Mouse (Mus musculus) forebrain, embryonic 12.5 days (tissue): Measurements from ENCODE around the gene Mpg. TPM values are rescaled to one million over a fixed set of nuclear protein-coding genes. Genes with fewer than 3 reads are reported as not detected.

Source experiments
- ATAC-seq: fragments of 200-750 bp; cut with Nextera tagmentation; 2 replicates; pipeline ENCODE4 v1.8.0; 2017; ENCODE audit warnings: moderate TSS enrichment; ENCODE audit not compliant: low FRiP score
- H3K27ac ChIP-seq: fragments of 300-500 bp; sonication (generic); 2 replicates; pipeline ENCODE4 v1.5.1; 2016; ENCODE audit warnings: mild to moderate bottlenecking
- H3K27me3 ChIP-seq: fragments of 300-500 bp; sonication (generic); 2 replicates; pipeline ENCODE4 v1.6.1; 2016; ENCODE audit warnings: mild to moderate bottlenecking
- H3K36me3 ChIP-seq: fragments of 300-500 bp; sonication (generic); replicated peaks from 2 replicates; pipeline ENCODE4 v1.6.1; 2016; ENCODE audit warnings: mild to moderate bottlenecking
- H3K4me1 ChIP-seq: fragments of 300-500 bp; sonication (generic); 2 replicates; pipeline ENCODE4 v1.6.1; 2016
- H3K4me2 ChIP-seq: fragments of 300-500 bp; sonication (generic); 2 replicates; pipeline ENCODE4 v1.6.1; 2016; ENCODE audit warnings: mild to moderate bottlenecking, moderate library complexity
- H3K4me3 ChIP-seq: fragments of 300-500 bp; sonication (generic); replicated peaks from 2 replicates; pipeline ENCODE4 v1.5.1; 2016; ENCODE audit warnings: mild to moderate bottlenecking
- H3K9ac ChIP-seq: fragments of 300-500 bp; sonication (generic); 2 replicates; pipeline ENCODE4 v1.6.1; 2016; ENCODE audit warnings: mild to moderate bottlenecking
- H3K9me3 ChIP-seq: fragments of 300-500 bp; sonication (generic); 2 replicates; pipeline ENCODE4 v1.6.1; 2016
- WGBS: fragments of 180-500 bp; shearing (Covaris S2); methylation state at CpG from one replicate; pipeline ENCODE4 v1.1.7; 2016; 5-methylcytosine and 5-hydroxymethylcytosine counted together
- polyA plus RNA-seq: library from polyadenylated mRNA; unstranded; fragments of >200 nt; fragmentation: Nextera tagmentation; extraction: Ambion mirVana; gene quantifications from 2 replicates; pipeline ENCODE4 v1.2.1, GENCODE M21; 2016

Gene Mpg
- polyA plus RNA-seq, 1 experiment from 2014 or later, result 29.3 TPM

- WGBS, result 59% methylated on average over 4 of the region's 4 CpGs
- no peak overlapping the region for H3K9ac ChIP-seq
- H3K36me3 ChIP-seq, result no peaks in the 10 kb centered on the region
- peaks cover 19% of the 10 kb centered on the region for H3K27me3 ChIP-seq
- H3K9me3 ChIP-seq, result no peaks in the 10 kb centered on the region
- no peak overlapping the region for H3K4me3 ChIP-seq
- no peak overlapping the region for H3K4me2 ChIP-seq
- ATAC-seq, result no peak
- no peak overlapping the region for H3K27ac ChIP-seq
- peaks cover 11% of the 10 kb centered on the region for H3K4me1 ChIP-seq
Observed at GRCm38 (mm10) chr11:32271178-32271577, 44.9 kb downstream of the Mpg start.

- H3K4me1 ChIP-seq, result no peaks in the 10 kb centered on the region
- no peaks in the 10 kb centered on the region for H3K36me3 ChIP-seq
- no peak within 1 kb of the TSS for H3K27ac ChIP-seq
- H3K27me3 ChIP-seq, result peaks cover 14% of the 10 kb centered on the region
- H3K4me2 ChIP-seq, result no peak within 1 kb of the TSS
- no peak for ATAC-seq
- 77% methylated on average over 3 of the region's 3 CpGs for WGBS
- no peak within 1 kb of the TSS for H3K4me3 ChIP-seq
- H3K9ac ChIP-seq, result no peak within 1 kb of the TSS
- no peaks in the 10 kb centered on the region for H3K9me3 ChIP-seq
Observed at GRCm38 (mm10) chr11:32276347-32276746, 50.0 kb downstream of the Mpg start, which contains the start of gene Hba-x. Hba-x (plus strand) TSS chr11:32276400.

GRCm38 (mm10) chr11:32277736-32278457, 51.6 kb downstream of the Mpg start:
- 80% methylated on average over 21 of the region's 21 CpGs for WGBS

GRCm38 (mm10) chr11:32278458-32278957, 52.2 kb downstream of the Mpg start:
- no peak overlapping the region for H3K4me2 ChIP-seq
- no peak overlapping the region for H3K9ac ChIP-seq
- H3K9me3 ChIP-seq, result no peaks in the 10 kb centered on the region
- H3K4me1 ChIP-seq, result no peaks in the 10 kb centered on the region
- no peak overlapping the region for H3K27ac ChIP-seq
- H3K4me3 ChIP-seq, result no peak overlapping the region
- peaks cover 10% of the 10 kb centered on the region; the same call in 1 of the 2 replicates for H3K27me3 ChIP-seq
- 89% methylated on average over 12 of the region's 12 CpGs for WGBS
- no peaks in the 10 kb centered on the region for H3K36me3 ChIP-seq
- ATAC-seq, result no peak

More at GRCm38 (mm10) chr11:32277736-32278457, 51.6 kb downstream of the Mpg start:
- H3K9ac ChIP-seq, result no peak overlapping the region
- H3K27me3 ChIP-seq, result peaks cover 10% of the 10 kb centered on the region; the same call in 1 of the 2 replicates
- no peak overlapping the region for H3K4me3 ChIP-seq
- no peak for ATAC-seq
- H3K36me3 ChIP-seq, result no peaks in the 10 kb centered on the region
- H3K27ac ChIP-seq, result no peak overlapping the region
- H3K4me1 ChIP-seq, result no peaks in the 10 kb centered on the region
- no peak overlapping the region for H3K4me2 ChIP-seq
- no peaks in the 10 kb centered on the region for H3K9me3 ChIP-seq

GRCm38 (mm10) chr11:32280646-32281045, 54.3 kb downstream of the Mpg start:
- no peaks in the 10 kb centered on the region for H3K9me3 ChIP-seq
- no peak overlapping the region for H3K27ac ChIP-seq
- ATAC-seq, result no peak
- WGBS, result 78% methylated on average over 2 of the region's 2 CpGs
- H3K36me3 ChIP-seq, result no peaks in the 10 kb centered on the region
- no peak overlapping the region for H3K4me2 ChIP-seq
- H3K9ac ChIP-seq, result no peak overlapping the region
- H3K4me1 ChIP-seq, result no peaks in the 10 kb centered on the region
- no peak overlapping the region for H3K4me3 ChIP-seq
- peaks cover 10% of the 10 kb centered on the region; the same call in 1 of the 2 replicates for H3K27me3 ChIP-seq

- H3K4me1 ChIP-seq, result no peaks in the 10 kb centered on the region
- no peak overlapping the region for H3K4me2 ChIP-seq
- no peak overlapping the region for H3K27ac ChIP-seq
- no peaks in the 10 kb centered on the region for H3K36me3 ChIP-seq
- no peak overlapping the region for H3K4me3 ChIP-seq
- ATAC-seq, result no peak
- 86% methylated on average over 1 of the region's 1 CpGs for WGBS
- no peak overlapping the region for H3K9ac ChIP-seq
- peaks cover 8% of the 10 kb centered on the region; the same call in 1 of the 2 replicates for H3K27me3 ChIP-seq
- H3K9me3 ChIP-seq, result no peaks in the 10 kb centered on the region
Observed at GRCm38 (mm10) chr11:32281416-32282144, 55.3 kb downstream of the Mpg start.

Other genes starting within 250 kb of the Mpg start
- gene Nsg2, start 226.0 kb upstream of the Mpg start, polyA plus RNA-seq, result 185 and 202 TPM in 2 replicates
- not detected in 2 replicates for gene Il9r, start 26.2 kb upstream of the Mpg start, polyA plus RNA-seq
- gene Snrnp25, start 21.1 kb upstream of the Mpg start, polyA plus RNA-seq, result 61.4 and 62.7 TPM in 2 replicates
- 18.3 and 19.1 TPM in 2 replicates for gene Rhbdf1, start 4.2 kb upstream of the Mpg start, polyA plus RNA-seq
- gene Nprl3, start 41.2 kb downstream of the Mpg start, polyA plus RNA-seq, result 50.2 and 50.9 TPM in 2 replicates
- 1,147 and 1,607 TPM in 2 replicates for gene Hba-x, start 49.9 kb downstream of the Mpg start, polyA plus RNA-seq
- 2,326 and 2,947 TPM in 2 replicates for gene Hba-a1, start 57.0 kb downstream of the Mpg start, polyA plus RNA-seq
- gene Hbq1b, start 60.5 kb downstream of the Mpg start, polyA plus RNA-seq, result 2.4 TPM in 2 replicates
- 4,843 and 6,486 TPM in 2 replicates for gene Hba-a2, start 70.0 kb downstream of the Mpg start, polyA plus RNA-seq
- gene Hbq1a, start 73.6 kb downstream of the Mpg start, polyA plus RNA-seq, result 0.73 TPM in 1 of 2 replicates, not detected in the other
- 25.2 and 26.0 TPM in 2 replicates for gene Sh3pxd2b, start 121.3 kb downstream of the Mpg start, polyA plus RNA-seq
- 68.3 and 72.7 TPM in 2 replicates for gene Ubtd2, start 228.9 kb downstream of the Mpg start, polyA plus RNA-seq